Mouse (Mus musculus): Measurements from ENCODE around the gene Cd93. TPM values are rescaled to one million over a fixed set of nuclear protein-coding genes. Genes with fewer than 3 reads are reported as not detected.
A peak's percentile ranks its signal among the peaks of the same experiment; 100 is the strongest.

The Cd93 gene
- 3.2 and 3.3 TPM in 2 replicates for polyA plus RNA-seq (2016; fragmentation: Nextera tagmentation; extraction: Ambion mirVana)

DNA sequence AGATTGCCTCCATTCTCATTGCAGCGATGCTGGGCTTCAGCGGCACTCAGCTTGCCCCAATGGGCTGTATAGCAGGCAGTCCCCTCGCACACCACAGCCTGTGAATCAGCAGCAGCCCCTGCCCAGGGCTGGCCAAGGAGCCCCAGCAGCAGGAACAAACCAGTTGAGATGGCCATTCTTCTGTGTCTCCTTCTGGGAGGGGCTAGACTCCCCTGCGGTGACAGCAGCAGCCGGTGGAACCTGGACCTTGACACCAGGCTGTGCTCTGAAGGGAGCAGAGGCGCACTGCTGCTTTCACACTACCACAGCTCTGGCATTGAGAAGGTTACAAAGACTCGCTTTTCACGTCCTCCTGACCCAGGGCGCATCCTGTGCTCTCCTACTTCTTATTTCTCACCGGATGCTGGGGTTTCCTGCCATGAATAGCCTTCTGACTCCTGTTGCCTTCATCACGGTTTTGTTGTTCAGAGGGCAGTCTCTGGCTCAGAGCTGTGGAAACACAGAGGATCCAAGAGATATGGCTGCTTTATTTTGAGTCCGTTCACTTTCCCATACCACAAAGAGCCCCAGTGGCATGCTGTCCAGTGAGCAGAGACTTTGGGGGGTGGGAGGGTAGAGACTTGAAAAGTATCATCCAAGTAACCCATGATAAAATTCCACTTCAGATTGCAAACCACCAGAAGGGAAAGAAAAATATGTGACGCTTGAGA is at the start of gene Cd93:
Cd93 (minus strand) TSS at position 315 of the 710 bp plus-strand sequence.
- H3K4me1 ChIP-seq: peaks cover 7% of the 10 kb centered on the region; the same call in 1 of the 2 replicates
- H3K27me3 ChIP-seq (replicated peaks): no peaks in the 10 kb centered on the region
- peak within 1 kb of the TSS; percentile 71 for H3K27ac ChIP-seq
- peak within 1 kb of the TSS; percentile 31 for H3K4me3 ChIP-seq
- peak; percentile 67 for ATAC-seq
- WGBS (ENCODE audit: insufficient replicate concordance): 12% methylated on average over 13 of the region's 13 CpGs
- H3K36me3 ChIP-seq: no peaks in the 10 kb centered on the region
- no peak within 1 kb of the TSS for H3K9ac ChIP-seq
- no peaks in the 10 kb centered on the region for H3K9me3 ChIP-seq (replicated peaks)
- H3K4me2 ChIP-seq: peak within 1 kb of the TSS; percentile 39

DNA sequence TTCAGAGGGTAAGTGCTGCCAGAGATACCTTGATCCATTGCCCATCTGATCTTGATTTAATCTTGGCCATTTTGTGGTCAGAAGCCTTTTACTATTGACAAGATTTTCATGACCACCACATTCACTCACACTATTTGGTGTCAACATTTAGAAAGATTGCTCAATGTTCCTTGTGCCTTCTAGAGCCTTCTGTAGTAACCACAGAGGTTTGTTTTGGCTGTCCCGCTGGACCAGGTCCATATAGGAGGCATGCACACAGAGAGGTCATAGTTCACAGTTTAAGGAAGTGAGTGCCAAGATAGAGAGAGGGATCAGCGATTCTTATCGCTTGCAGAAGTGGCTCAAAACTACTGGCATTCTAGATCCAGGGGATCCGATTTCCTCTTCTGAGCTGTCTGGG is 48.7 kb upstream of the Cd93 start:
- Histone ChIP-seq H3K9ac (no peak overlapping the region), H3K4me1 (peaks cover 8% of the 10 kb centered on the region; the same call in 1 of the 2 replicates), H3K27me3 (replicated peaks) (no peaks in the 10 kb centered on the region), H3K27ac (no peak overlapping the region), H3K4me3 (no peak overlapping the region), H3K36me3 (no peaks in the 10 kb centered on the region), H3K9me3 (replicated peaks) (no peaks in the 10 kb centered on the region), H3K4me2 (no peak overlapping the region)
- 26% methylated on average over 4 of the region's 4 CpGs for WGBS (ENCODE audit: insufficient replicate concordance)
- 0 out of 2 replicates have a peak, but pooled peaks have one; percentile 11 for ATAC-seq

DNA sequence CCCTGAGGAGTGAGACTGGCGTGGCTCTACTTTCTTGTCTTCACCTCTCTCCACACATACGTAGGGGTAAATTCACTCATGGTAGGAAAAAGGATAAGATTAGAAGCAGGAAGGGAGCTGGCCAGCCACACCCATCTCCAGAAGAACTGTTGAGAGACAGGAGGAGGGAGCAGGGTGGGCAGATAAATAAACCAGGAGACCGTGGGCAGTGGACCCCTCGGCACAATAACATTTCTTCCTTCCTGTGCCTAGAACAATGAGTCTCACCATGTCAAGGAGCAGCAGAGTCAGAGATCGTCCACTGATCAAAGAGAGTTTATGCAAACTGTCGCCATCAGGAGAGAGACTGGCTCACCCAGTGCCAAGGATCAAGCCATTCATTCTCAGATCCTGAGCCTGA is 46.8 kb upstream of the Cd93 start:
- no peaks in the 10 kb centered on the region for H3K27me3 ChIP-seq (replicated peaks)
- no peak for ATAC-seq
- no peak overlapping the region for H3K9ac ChIP-seq
- H3K4me3 ChIP-seq: no peak overlapping the region
- H3K27ac ChIP-seq: no peak overlapping the region
- H3K36me3 ChIP-seq: no peaks in the 10 kb centered on the region
- no peaks in the 10 kb centered on the region for H3K9me3 ChIP-seq (replicated peaks)
- H3K4me2 ChIP-seq: no peak overlapping the region
- H3K4me1 ChIP-seq: peaks cover 8% of the 10 kb centered on the region; the same call in 1 of the 2 replicates
- 21% methylated on average over 6 of the region's 6 CpGs for WGBS (ENCODE audit: insufficient replicate concordance)

DNA sequence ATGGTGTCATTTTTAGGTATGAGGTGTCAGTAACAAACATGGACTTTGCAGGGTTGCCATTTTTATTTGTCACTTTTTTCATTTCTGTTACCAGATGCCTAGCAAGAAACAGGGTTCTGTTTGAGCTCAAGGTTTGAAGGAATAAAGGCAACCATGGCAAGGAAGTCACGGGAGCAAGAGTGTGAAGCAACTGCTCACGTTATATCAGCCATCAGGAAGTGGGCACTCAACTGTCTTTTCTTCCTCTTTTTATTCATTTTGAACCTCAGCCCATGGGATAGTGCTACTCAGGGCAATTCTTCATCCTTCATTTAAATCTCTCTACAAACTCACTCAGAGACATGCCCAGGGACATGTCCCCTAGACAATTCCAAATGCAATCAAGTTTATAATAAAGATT is 45.5 kb upstream of the Cd93 start:
- H3K4me3 ChIP-seq: no peak overlapping the region
- peaks cover 8% of the 10 kb centered on the region; the same call in 1 of the 2 replicates for H3K4me1 ChIP-seq
- no peaks in the 10 kb centered on the region for H3K9me3 ChIP-seq (replicated peaks)
- H3K27me3 ChIP-seq (replicated peaks): no peaks in the 10 kb centered on the region
- no peak overlapping the region for H3K27ac ChIP-seq
- 38% methylated on average over 2 of the region's 2 CpGs for WGBS (ENCODE audit: insufficient replicate concordance)
- no peak overlapping the region for H3K4me2 ChIP-seq
- ATAC-seq: no peak
- no peaks in the 10 kb centered on the region for H3K36me3 ChIP-seq
- H3K9ac ChIP-seq: no peak overlapping the region

DNA sequence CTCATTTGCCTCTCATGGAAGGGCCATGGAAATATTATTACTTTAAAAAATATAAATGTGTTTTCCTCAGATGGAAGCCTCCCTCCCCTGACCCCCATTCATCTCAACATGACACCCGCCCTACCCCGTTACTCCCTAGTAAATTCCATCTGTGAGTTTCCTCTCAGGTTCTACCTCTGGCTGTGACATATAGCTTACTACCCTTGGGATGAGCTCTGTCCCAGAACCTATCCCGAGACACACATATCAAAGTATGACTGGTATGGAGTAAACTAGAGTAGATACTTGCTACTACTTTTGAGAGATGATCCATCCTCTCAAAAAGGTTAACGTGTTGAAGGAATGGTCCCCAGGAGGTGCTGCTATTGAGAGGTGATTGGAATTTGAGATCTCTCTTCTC is 42.2 kb upstream of the Cd93 start:
- no peak overlapping the region for H3K9ac ChIP-seq
- 72% methylated on average over 4 of the region's 4 CpGs for WGBS (ENCODE audit: insufficient replicate concordance)
- no peak for ATAC-seq
- H3K9me3 ChIP-seq (replicated peaks): no peaks in the 10 kb centered on the region
- no peaks in the 10 kb centered on the region for H3K36me3 ChIP-seq
- no peak overlapping the region for H3K4me3 ChIP-seq
- no peaks in the 10 kb centered on the region for H3K27me3 ChIP-seq (replicated peaks)
- H3K27ac ChIP-seq: no peak overlapping the region
- peaks cover 8% of the 10 kb centered on the region; the same call in 1 of the 2 replicates for H3K4me1 ChIP-seq
- H3K4me2 ChIP-seq: no peak overlapping the region

DNA sequence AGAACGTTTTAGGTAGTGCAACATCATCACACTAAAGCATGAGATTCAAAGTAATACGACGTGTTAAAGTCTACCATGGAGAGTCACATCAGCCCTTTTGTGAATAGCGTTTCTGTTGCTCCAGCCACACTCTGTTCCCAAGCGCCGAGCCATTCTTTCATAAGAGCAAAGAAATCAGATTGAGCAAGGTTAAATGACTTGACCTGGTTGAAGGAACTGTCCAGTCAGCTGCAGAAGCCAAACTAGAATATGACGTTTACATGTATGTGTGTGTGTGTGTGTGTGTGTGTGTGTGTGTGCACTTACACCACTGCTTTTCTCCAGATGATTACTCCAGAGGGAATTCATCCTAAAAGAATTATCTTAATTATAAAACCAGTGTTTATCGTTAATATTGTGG is 37.0 kb upstream of the Cd93 start:
- no peak overlapping the region for H3K4me2 ChIP-seq
- no peaks in the 10 kb centered on the region for H3K9me3 ChIP-seq (replicated peaks)
- no peaks in the 10 kb centered on the region for H3K4me1 ChIP-seq
- no peak overlapping the region for H3K9ac ChIP-seq
- H3K27me3 ChIP-seq (replicated peaks): no peaks in the 10 kb centered on the region
- H3K4me3 ChIP-seq: no peak overlapping the region
- no peaks in the 10 kb centered on the region for H3K36me3 ChIP-seq
- H3K27ac ChIP-seq: no peak overlapping the region
- WGBS (ENCODE audit: insufficient replicate concordance): 73% methylated on average over 8 of the region's 8 CpGs
- ATAC-seq: no peak

DNA sequence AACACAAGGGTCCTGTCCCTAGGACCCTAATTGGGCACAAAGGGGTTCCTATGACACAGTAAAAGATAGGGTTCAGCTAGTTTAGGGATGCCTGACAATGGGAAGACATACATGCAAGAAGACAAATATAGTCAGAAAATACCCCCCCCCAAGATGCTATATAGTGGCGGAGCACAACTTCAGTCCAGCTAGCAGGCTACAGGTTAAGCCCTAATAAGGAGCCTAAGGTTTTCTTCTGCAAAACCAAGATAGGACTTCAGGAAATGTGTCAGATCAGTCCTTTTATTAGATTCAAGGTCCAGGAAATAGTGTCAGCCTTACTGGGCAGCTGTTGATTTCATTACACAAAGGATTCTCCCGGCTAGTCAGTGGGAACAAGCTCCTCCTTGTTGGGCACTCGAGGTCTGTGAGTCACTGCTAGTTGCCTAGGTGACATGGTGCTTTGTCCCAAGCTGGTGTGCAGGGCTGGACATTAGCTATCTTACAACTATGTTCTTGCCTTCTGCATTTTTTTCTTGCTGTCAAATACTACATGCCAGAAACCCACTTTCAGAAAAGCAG is 34.9 kb upstream of the Cd93 start:
- Histone ChIP-seq H3K4me1 (no peaks in the 10 kb centered on the region), H3K9me3 (replicated peaks) (no peaks in the 10 kb centered on the region), H3K27me3 (replicated peaks) (no peaks in the 10 kb centered on the region), H3K4me2 (no peak overlapping the region), H3K27ac (no peak overlapping the region), H3K4me3 (no peak overlapping the region), H3K9ac (no peak overlapping the region), H3K36me3 (no peaks in the 10 kb centered on the region)
- 24% methylated on average over 3 of the region's 3 CpGs for whole genome bisulfite sequencing (ENCODE audit: insufficient replicate concordance)
- no peak for ATAC-seq

DNA sequence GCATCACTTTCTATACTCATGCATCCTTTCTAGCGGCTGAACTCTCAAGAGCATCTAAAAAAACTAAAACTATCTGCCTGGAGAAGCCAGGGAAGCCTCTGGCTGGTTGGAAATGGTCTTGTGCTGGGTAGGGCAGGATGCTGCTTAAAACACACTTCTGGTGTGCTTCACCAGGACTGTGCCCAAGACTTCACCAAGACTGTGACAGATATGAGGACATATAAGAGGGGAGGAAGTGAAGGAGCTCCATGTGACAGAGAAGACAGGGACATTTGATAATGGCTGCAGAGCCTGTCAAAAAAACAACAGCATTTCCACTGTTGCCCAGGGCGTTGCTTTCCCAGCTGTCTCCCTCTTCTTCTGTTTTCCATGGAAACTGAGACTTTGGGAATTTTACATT is 34.0 kb upstream of the Cd93 start:
- no peak overlapping the region for H3K4me3 ChIP-seq
- no peaks in the 10 kb centered on the region for H3K9me3 ChIP-seq (replicated peaks)
- ATAC-seq: no peak
- no peak overlapping the region for H3K9ac ChIP-seq
- WGBS (ENCODE audit: insufficient replicate concordance): 56% methylated on average over 2 of the region's 2 CpGs
- H3K27ac ChIP-seq: no peak overlapping the region
- no peaks in the 10 kb centered on the region for H3K4me1 ChIP-seq
- no peak overlapping the region for H3K4me2 ChIP-seq
- H3K36me3 ChIP-seq: no peaks in the 10 kb centered on the region
- H3K27me3 ChIP-seq (replicated peaks): no peaks in the 10 kb centered on the region

DNA sequence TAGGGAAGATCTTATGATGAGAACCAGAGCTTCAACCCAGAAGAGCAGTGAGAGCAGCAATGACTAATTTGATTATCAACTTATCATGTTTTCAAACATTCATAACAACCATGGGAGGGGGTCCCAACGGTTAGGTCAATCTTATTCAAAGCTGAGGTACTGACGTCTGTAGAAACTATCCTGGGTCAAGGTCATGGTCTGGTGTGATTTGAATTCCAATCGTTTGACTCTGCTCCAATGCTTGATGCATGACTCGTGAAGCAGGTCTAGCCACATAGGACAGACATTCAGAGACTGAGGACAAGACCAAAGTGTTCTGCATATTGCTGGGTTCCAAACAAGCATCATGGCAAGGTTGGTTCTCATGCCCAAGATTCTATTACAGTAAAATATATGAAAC is 33.2 kb upstream of the Cd93 start:
- Histone ChIP-seq H3K27me3 (replicated peaks) (no peaks in the 10 kb centered on the region), H3K36me3 (no peaks in the 10 kb centered on the region), H3K4me1 (no peaks in the 10 kb centered on the region), H3K9me3 (replicated peaks) (no peaks in the 10 kb centered on the region), H3K27ac (no peak overlapping the region), H3K4me3 (no peak overlapping the region), H3K9ac (no peak overlapping the region), H3K4me2 (no peak overlapping the region)
- no peak for ATAC-seq
- 54% methylated on average over 4 of the region's 4 CpGs for WGBS (ENCODE audit: insufficient replicate concordance)

DNA sequence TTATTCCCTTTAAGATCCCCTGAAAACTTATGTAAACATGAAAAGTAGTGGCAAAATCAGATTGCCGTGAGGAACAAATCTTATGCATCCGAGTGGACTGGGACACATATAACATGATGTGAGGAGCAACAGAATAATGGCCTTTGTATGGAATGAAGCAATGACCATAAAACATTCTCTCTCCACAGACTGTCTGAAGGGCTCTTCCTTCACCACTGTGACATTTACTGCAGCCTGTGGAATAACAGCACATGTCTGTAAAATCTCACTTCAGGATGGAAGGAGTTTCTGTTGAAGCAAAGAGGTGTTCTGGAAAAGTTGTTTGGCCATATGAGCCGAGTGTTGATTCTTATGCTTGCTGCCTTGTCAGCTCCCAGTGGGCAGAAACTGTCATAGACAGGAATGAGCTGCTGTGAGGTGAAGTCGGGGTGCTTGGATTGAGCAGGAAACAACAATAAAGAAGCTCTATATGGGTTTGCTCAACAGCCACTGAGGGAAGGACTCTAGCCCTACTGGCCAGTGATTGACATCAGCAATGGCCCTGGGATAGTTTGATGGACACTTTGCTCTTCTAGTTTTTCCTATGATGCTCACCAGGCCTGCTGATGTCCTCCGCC is 32.6 kb upstream of the Cd93 start:
- no peaks in the 10 kb centered on the region for H3K27me3 ChIP-seq (replicated peaks)
- WGBS (ENCODE audit: insufficient replicate concordance): 69% methylated on average over 5 of the region's 5 CpGs
- no peak overlapping the region for H3K4me3 ChIP-seq
- no peaks in the 10 kb centered on the region for H3K36me3 ChIP-seq
- no peak overlapping the region for H3K9ac ChIP-seq
- no peak overlapping the region for H3K27ac ChIP-seq
- ATAC-seq: no peak
- no peak overlapping the region for H3K4me2 ChIP-seq
- no peaks in the 10 kb centered on the region for H3K4me1 ChIP-seq
- no peaks in the 10 kb centered on the region for H3K9me3 ChIP-seq (replicated peaks)

DNA sequence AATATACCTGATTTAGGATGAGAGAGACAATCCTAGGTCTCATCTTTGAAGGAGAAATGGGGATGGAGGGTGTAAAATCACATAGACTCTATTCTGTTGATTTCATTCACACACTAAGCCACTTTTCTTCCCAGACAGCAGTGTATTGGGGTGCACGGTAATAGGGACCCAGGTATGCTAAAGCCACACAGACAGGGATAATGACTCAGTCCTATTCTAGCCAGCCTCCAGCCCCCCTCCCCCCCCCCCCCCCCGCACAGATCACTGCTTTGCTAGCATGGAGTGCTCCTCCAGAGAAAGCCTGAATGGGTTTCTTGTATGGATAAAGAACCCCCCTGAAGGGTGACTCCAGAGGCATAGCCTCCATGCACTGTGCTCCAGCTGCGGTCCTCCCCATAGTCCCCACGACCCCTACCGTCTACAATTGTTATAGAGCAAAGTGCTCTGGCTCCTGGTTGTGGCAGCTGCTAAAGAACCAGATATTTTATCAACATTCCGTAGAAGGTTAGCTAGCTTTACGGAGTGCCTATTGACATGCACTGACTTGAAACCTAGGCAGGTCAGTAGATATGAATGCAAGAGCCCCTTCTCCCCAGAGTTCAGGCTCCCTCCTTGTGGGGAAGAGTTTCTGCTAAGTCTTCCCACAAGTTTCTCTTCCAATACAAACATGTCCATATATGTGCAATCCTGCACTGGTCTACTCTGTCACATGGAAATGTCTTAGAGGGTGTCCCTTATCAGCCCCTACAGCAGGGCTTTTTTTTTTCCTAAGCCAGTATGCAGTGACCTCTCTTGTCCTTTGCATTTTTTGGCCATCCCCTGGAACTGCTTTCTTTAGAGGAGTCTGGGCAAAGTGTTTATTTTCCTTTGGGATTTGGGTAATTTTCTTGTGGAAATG is 26.2 kb upstream of the Cd93 start:
- 48% methylated on average over 7 of the region's 7 CpGs for WGBS (ENCODE audit: insufficient replicate concordance)
- no peak overlapping the region for H3K27ac ChIP-seq
- H3K4me2 ChIP-seq: no peak overlapping the region
- H3K9me3 ChIP-seq (replicated peaks): no peaks in the 10 kb centered on the region
- ATAC-seq: no peak
- H3K4me1 ChIP-seq: no peaks in the 10 kb centered on the region
- H3K36me3 ChIP-seq: no peaks in the 10 kb centered on the region
- H3K4me3 ChIP-seq: no peak overlapping the region
- no peaks in the 10 kb centered on the region for H3K27me3 ChIP-seq (replicated peaks)
- H3K9ac ChIP-seq: no peak overlapping the region
